Mouse (Mus musculus) lung, adult 2 months (tissue): Measurements from ENCODE around the gene Tgfbr3. TPM values are rescaled to one million over a fixed set of nuclear protein-coding genes. Genes with fewer than 3 reads are reported as not detected.

ENCODE experiments used
- DNase-seq: peaks from one replicate; pipeline ENCODE4 v3.0.0; 2022
- H3K4me1 ChIP-seq: fragments of 200-500 bp; 2 replicates; pipeline ENCODE4 v1.6.1; 2011; ENCODE audit warnings: low read length; ENCODE audit not compliant: control insufficient read depth, insufficient read depth
- H3K4me3 ChIP-seq: fragments of 200-500 bp; replicated peaks from 2 replicates; pipeline ENCODE3; 2011; ENCODE audit warnings: low read depth, mild to moderate bottlenecking, control low read depth, low read length; ENCODE audit errors: extremely low read depth
- CTCF ChIP-seq: fragments of 200-500 bp; IDR thresholded peaks from 2 replicates; pipeline ENCODE4 v1.5.1; 2011; ENCODE audit warnings: mild to moderate bottlenecking, low read length, control low read depth; ENCODE audit not compliant: insufficient read depth
- POLR2A ChIP-seq: fragments of 200-500 bp; IDR thresholded peaks from 2 replicates; pipeline ENCODE4 v1.6.1; 2011; ENCODE audit warnings: low read depth, mild to moderate bottlenecking, control low read depth, low read length, borderline replicate concordance; ENCODE audit errors: extremely low read depth
- WGBS: fragments of 180-500 bp; shearing (Covaris S2); methylation state at CpG from one replicate; pipeline ENCODE4 v1.1.7; 2018; 5-methylcytosine and 5-hydroxymethylcytosine counted together
- polyA plus RNA-seq: library from polyadenylated mRNA; depleted of rRNA; stranded (reverse); fragments of >200 nt; gene quantifications from 2 replicates; pipeline ENCODE4 v1.2.3, GENCODE M21; 2012

The Tgfbr3 gene
- polyA plus RNA-seq, 1 experiment = 47.3 TPM

DNA sequence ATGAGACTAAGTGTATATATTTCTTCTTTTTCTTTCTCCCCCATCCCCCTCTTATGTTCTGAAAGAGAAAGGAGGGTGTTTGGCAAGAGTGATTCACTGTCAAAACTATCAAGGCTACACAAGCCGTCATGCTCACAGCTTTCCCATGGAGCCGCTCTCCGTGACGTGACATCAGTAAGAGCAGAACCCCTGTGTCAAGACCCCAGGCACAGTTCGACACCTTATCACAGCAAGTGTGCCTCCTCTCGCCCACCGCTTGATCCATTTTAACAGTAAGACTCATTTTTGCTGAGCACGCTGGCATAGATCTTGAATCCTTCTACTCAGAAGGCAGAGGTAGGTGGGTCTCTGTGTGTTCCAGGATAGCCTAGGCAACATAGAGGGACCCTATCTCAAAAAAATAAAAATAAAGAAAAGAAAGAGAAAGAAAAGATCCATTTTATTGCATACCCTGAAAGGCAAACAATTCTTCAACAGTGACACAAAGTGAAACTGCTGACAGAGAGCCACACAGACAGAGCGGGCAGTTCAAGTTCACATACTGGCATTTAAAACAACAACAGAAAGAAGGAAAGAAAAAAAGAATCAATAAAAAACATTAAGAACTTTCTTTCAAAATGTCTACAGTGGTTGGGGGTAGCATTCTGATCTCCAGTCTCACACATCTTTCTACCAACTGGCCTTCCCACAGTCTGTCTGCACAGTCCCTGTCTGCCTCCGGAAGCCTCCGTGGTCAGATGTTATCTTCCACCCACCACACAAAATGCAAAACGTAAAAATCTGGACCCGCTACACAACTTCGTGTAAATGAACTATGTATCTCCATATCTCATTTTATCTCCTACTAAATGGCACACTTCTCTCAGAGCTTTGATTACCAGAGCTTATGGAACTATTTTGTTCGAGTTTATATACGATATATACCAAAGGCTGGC lies 24.7 kb downstream of the Tgfbr3 start:
- 88% methylated on average over 16 of the region's 16 CpGs for WGBS
- TF ChIP-seq CTCF (no peak), POLR2A (no peak)
- Histone ChIP-seq H3K4me3 (no peak overlapping the region), H3K4me1 (peaks cover 14% of the 10 kb centered on the region)
- no peak for DNase-seq

DNA sequence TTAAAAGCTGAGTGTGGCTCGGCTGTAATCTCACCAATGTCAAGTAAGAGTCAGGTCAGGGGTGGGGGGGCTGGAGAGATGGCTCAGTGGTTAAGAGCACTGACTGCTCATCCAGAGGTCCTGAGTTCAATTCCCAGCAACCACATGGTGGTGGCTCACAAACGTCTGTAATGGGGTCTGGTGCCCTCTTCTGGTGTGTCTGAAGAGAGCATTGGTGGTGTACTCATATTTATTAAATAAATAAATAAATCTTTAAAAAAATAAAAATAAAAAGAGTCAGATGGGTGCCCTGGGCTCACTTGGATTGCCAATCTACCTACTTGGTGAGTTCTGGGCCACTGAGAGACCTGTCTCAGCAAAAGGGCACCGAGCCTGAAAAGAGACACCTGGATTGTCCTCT lies 25.6 kb downstream of the Tgfbr3 start:
- WGBS = 88% methylated on average over 3 of the region's 3 CpGs
- Histone ChIP-seq H3K4me1 (peaks cover 11% of the 10 kb centered on the region), H3K4me3 (no peak overlapping the region)
- TF ChIP-seq CTCF = no peak
- TF ChIP-seq POLR2A = no peak
- DNase-seq = no peak

DNA sequence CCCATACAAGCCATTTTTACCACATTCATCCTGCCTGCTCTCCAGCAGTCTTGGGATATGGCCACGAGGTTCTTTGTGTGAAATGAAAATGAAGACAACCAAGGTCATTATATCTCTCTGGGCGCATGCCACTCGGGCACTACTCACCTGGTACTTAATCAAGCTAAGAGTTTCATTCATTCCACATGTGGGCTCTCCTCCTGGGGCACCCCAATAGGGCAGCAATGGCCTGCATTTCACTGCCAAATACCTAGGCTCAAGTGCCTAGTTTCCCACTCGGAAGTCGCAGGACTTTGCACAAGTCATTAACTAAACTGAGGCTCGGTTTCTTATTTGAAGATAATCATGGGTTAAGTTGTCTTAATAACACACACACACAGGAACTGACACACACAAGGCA lies 27.5 kb downstream of the Tgfbr3 start:
- Histone ChIP-seq H3K4me3 (no peak overlapping the region), H3K4me1 (0 out of 2 replicates have a peak, but pooled peaks cover 7% of the 10 kb centered on the region)
- no peak for DNase-seq
- TF ChIP-seq CTCF (no peak), POLR2A (no peak)
- WGBS = 66% methylated on average over 6 of the region's 6 CpGs

DNA sequence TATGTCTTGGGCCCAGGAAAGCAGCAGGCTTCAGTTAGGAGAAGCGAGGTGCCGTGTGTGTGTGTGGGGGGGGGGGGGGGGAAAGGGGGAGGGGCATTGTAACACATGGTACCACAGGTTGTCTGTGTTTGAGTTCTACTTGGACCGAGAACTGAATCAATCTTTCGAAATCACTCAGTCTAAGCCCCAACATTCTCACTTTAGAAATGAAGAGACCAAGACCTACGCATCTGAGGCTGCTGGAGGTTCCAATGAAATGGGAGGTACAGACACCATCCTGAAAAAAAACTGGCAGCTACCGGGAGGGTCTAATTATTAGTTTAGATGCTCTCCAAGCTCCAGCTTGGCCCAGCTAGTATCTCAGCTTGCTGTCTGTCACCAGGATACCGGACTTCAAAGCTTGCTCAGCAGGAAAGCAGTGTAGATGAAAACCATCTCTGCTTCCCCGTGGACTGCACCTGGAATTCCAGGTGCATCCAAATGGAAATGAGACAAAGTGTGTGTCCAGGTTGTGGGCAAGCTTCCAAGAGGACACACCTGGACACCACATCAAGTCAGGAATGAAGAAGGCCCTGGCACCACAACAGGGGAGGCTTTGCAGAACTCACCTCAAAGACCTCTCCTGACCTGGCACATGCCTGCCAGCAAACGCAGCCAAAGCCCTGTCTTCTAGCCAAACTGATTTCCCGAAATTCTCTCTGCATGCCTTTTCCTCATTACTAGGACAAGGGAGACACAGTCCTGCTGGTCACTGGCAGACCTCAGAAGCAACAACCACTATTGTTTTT lies 28.5 kb downstream of the Tgfbr3 start:
- H3K4me3 ChIP-seq = no peak overlapping the region
- H3K4me1 ChIP-seq = 0 out of 2 replicates have a peak, but pooled peaks cover 7% of the 10 kb centered on the region
- TF ChIP-seq CTCF (no peak), POLR2A (no peak)
- no peak for DNase-seq
- 69% methylated on average over 10 of the region's 10 CpGs for WGBS

DNA sequence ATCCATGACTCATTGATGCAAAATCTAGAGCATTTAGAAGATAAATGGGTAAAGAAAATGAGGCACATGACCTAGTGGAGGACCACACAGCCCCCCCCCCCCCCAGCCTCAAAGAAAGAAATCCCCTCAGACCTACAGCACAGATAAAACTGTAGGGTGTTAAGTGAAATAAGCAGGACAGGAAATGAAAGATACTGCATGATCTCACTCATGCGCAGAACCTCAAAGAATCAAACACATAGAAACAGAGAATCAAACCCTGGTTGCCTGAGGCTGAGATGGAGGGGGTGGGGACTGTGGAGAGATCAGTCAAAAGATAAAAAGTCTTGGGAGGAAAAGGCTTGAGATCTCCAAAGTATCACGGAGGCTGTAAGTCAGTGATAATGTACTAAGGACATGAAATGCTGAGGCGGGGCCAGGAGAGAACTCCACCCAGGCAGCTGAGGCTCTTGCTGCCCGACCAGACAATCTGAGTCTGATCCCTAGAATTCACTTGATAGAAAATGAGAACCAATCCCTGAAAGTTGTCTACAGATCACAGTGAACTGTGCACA lies 29.9 kb downstream of the Tgfbr3 start:
- Histone ChIP-seq H3K4me3 (no peak overlapping the region), H3K4me1 (0 out of 2 replicates have a peak, but pooled peaks cover 7% of the 10 kb centered on the region)
- DNase-seq = no peak
- WGBS = 59% methylated on average over 4 of the region's 4 CpGs
- TF ChIP-seq POLR2A = no peak
- no peak for TF ChIP-seq CTCF

DNA sequence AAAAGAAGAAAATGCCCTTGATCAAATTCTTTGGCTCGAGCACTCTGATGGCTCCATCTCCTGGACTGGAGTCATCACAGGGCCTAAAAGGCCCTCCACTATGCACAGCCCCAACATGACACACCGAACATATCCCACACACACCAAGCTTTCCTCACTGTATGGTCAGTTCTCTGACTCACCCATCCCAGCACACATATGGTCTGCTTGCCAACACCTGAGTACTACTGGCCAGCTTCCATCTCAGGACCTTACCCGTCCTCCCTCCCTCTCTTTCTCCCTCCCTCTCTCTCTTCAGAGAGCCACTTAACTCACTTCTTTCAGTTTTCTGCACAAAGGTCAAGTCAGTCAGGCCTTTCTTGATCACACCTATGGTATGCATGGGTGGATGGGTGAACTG lies 36.0 kb downstream of the Tgfbr3 start:
- no peak for DNase-seq
- TF ChIP-seq CTCF (no peak), POLR2A (no peak)
- Histone ChIP-seq H3K4me1 (peaks cover 8% of the 10 kb centered on the region), H3K4me3 (no peak overlapping the region)
- 75% methylated on average over 3 of the region's 3 CpGs for WGBS

DNA sequence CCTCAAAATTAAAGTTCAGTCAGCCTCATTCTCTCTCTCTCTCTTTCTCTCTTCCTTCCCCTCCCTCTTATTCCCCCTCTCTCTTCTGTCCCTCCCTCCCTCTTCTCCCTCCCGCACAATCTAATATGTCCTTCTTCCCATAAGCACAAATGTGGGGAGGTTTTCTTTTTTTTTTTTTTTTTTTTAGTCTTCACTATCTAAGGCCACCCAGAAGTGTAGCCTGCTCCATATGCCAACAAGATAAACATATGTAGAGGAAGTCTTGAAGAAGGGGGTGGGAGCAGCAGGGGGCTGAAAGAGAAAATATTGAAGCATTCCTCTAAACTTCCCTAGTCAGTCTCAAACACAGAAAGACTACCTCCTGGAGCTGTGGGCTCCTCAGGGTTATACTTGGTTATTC lies 37.0 kb downstream of the Tgfbr3 start:
- DNase-seq = no peak
- TF ChIP-seq POLR2A = no peak
- TF ChIP-seq CTCF = no peak
- 72% methylated on average over 1 of the region's 1 CpGs for WGBS
- Histone ChIP-seq H3K4me1 (peaks cover 8% of the 10 kb centered on the region), H3K4me3 (no peak overlapping the region)

DNA sequence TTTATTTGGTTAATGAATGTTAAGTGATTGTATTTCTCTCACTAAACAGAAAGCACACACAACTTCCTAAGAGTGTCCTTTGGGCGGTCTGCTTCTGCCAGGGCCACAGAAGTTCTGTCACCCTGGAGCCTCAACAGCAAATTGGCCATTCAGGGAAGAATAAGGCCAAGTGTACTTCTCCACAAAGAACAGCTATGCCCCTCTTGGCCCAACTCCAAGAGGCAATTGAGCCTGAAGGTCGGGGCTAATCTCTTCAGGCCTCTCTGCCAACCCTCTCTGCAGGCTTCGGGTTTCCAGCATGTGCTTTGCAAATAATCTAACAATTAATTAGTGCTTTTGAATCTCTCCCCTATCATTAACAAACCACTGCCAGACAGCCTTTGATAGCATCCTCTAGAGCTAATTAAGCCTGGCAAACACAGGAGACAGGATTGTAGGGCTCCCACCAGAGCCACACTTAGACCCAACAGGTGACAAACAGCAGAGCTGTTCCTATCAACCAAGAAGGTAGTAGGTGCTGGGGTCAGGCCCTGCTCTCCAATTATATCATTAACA lies 37.6 kb downstream of the Tgfbr3 start:
- DNase-seq = no peak
- TF ChIP-seq CTCF = no peak
- no peak for TF ChIP-seq POLR2A
- 20% methylated on average over 3 of the region's 3 CpGs for WGBS
- no peak overlapping the region for H3K4me3 ChIP-seq
- peaks cover 8% of the 10 kb centered on the region for H3K4me1 ChIP-seq
